Mouse (Mus musculus): ENCODE results near the gene Rbfox1. TPM values are rescaled to one million over a fixed set of nuclear protein-coding genes. Genes with fewer than 3 reads are reported as not detected.

Rbfox1 gene
- polyA plus RNA-seq, 1 experiment: not detected

GRCm38 (mm10) chr16:6397635-6398034, 512.5 kb downstream of the Rbfox1 start:
- TF ChIP-seq POLR2A (IDR thresholded peaks at IDR 0.05; ENCODE audit: borderline replicate concordance, control insufficient read depth, low read depth, low read length) (no peak), CTCF (IDR thresholded peaks at IDR 0.05; ENCODE audit: control insufficient read depth, insufficient read depth, low read length) (no peak)

GRCm38 (mm10) chr16:6402816-6403215, 517.7 kb downstream of the Rbfox1 start:
- H3K4me3 ChIP-seq (replicated peaks; ENCODE audit: control insufficient read depth, low read depth, low read length): no peak overlapping the region
- TF ChIP-seq POLR2A (IDR thresholded peaks at IDR 0.05; ENCODE audit: borderline replicate concordance, control insufficient read depth, low read depth, low read length): no peak
- no peak for TF ChIP-seq CTCF (IDR thresholded peaks at IDR 0.05; ENCODE audit: control insufficient read depth, insufficient read depth, low read length)
- 73% methylated on average over 3 of the region's 3 CpGs for WGBS
- no peaks in the 10 kb centered on the region; the same call in 1 of the 2 replicates for H3K4me1 ChIP-seq (ENCODE audit: control insufficient read depth, insufficient read depth, low read length)
- no peak overlapping the region for H3K27ac ChIP-seq (ENCODE audit: control insufficient read depth, insufficient read depth, low read depth, low read length, poor library complexity)

More at GRCm38 (mm10) chr16:6397635-6398034, 512.5 kb downstream of the Rbfox1 start:
- no peak overlapping the region for H3K4me3 ChIP-seq (replicated peaks; ENCODE audit: control insufficient read depth, low read depth, low read length)
- H3K27ac ChIP-seq (ENCODE audit: control insufficient read depth, insufficient read depth, low read depth, low read length, poor library complexity): no peak overlapping the region
- no peaks in the 10 kb centered on the region for H3K4me1 ChIP-seq (ENCODE audit: control insufficient read depth, insufficient read depth, low read length)
- 76% methylated on average over 2 of the region's 2 CpGs for WGBS

- no peak overlapping the region for H3K27ac ChIP-seq (ENCODE audit: control insufficient read depth, insufficient read depth, low read depth, low read length, poor library complexity)
- TF ChIP-seq POLR2A (IDR thresholded peaks at IDR 0.05; ENCODE audit: borderline replicate concordance, control insufficient read depth, low read depth, low read length): no peak
- no peak for TF ChIP-seq CTCF (IDR thresholded peaks at IDR 0.05; ENCODE audit: control insufficient read depth, insufficient read depth, low read length)
- H3K4me1 ChIP-seq (ENCODE audit: control insufficient read depth, insufficient read depth, low read length): no peaks in the 10 kb centered on the region
- 53% methylated on average over 2 of the region's 2 CpGs for WGBS
- no peak overlapping the region for H3K4me3 ChIP-seq (replicated peaks; ENCODE audit: control insufficient read depth, low read depth, low read length)
Measured at GRCm38 (mm10) chr16:6414846-6415245, 529.7 kb downstream of the Rbfox1 start.

- TF ChIP-seq POLR2A (IDR thresholded peaks at IDR 0.05; ENCODE audit: borderline replicate concordance, control insufficient read depth, low read depth, low read length) (no peak), CTCF (IDR thresholded peaks at IDR 0.05; ENCODE audit: control insufficient read depth, insufficient read depth, low read length) (no peak)
- no peaks in the 10 kb centered on the region for H3K4me1 ChIP-seq (ENCODE audit: control insufficient read depth, insufficient read depth, low read length)
- 66% methylated on average over 3 of the region's 3 CpGs for WGBS
Measured at GRCm38 (mm10) chr16:6421623-6422145, 536.5 kb downstream of the Rbfox1 start.

GRCm38 (mm10) chr16:6423878-6424409, 538.8 kb downstream of the Rbfox1 start:
- H3K4me3 ChIP-seq (replicated peaks; ENCODE audit: control insufficient read depth, low read depth, low read length): no peak overlapping the region
- no peak for TF ChIP-seq CTCF (IDR thresholded peaks at IDR 0.05; ENCODE audit: control insufficient read depth, insufficient read depth, low read length)
- TF ChIP-seq POLR2A (IDR thresholded peaks at IDR 0.05; ENCODE audit: borderline replicate concordance, control insufficient read depth, low read depth, low read length): no peak
- no peaks in the 10 kb centered on the region for H3K4me1 ChIP-seq (ENCODE audit: control insufficient read depth, insufficient read depth, low read length)
- no peak overlapping the region for H3K27ac ChIP-seq (ENCODE audit: control insufficient read depth, insufficient read depth, low read depth, low read length, poor library complexity)
- 79% methylated on average over 4 of the region's 4 CpGs for WGBS

More at GRCm38 (mm10) chr16:6421623-6422145, 536.5 kb downstream of the Rbfox1 start:
- Histone ChIP-seq H3K4me3 (replicated peaks; ENCODE audit: control insufficient read depth, low read depth, low read length) (no peak overlapping the region), H3K27ac (ENCODE audit: control insufficient read depth, insufficient read depth, low read depth, low read length, poor library complexity) (no peak overlapping the region)

- TF ChIP-seq CTCF (IDR thresholded peaks at IDR 0.05; ENCODE audit: control insufficient read depth, insufficient read depth, low read length): no peak
- no peak for TF ChIP-seq POLR2A (IDR thresholded peaks at IDR 0.05; ENCODE audit: borderline replicate concordance, control insufficient read depth, low read depth, low read length)
- WGBS: 68% methylated on average over 2 of the region's 2 CpGs
- H3K4me3 ChIP-seq (replicated peaks; ENCODE audit: control insufficient read depth, low read depth, low read length): no peak overlapping the region
Measured at GRCm38 (mm10) chr16:6424738-6425137, 539.6 kb downstream of the Rbfox1 start.

GRCm38 (mm10) chr16:6427292-6428281, 542.4 kb downstream of the Rbfox1 start:
- 80% methylated on average over 12 of the region's 12 CpGs for WGBS
- Histone ChIP-seq H3K4me1 (ENCODE audit: control insufficient read depth, insufficient read depth, low read length) (no peaks in the 10 kb centered on the region), H3K27ac (ENCODE audit: control insufficient read depth, insufficient read depth, low read depth, low read length, poor library complexity) (no peak overlapping the region), H3K4me3 (replicated peaks; ENCODE audit: control insufficient read depth, low read depth, low read length) (no peak overlapping the region)
- TF ChIP-seq POLR2A (IDR thresholded peaks at IDR 0.05; ENCODE audit: borderline replicate concordance, control insufficient read depth, low read depth, low read length) (no peak), CTCF (IDR thresholded peaks at IDR 0.05; ENCODE audit: control insufficient read depth, insufficient read depth, low read length) (no peak)

More at GRCm38 (mm10) chr16:6424738-6425137, 539.6 kb downstream of the Rbfox1 start:
- H3K4me1 ChIP-seq (ENCODE audit: control insufficient read depth, insufficient read depth, low read length): no peaks in the 10 kb centered on the region
- no peak overlapping the region for H3K27ac ChIP-seq (ENCODE audit: control insufficient read depth, insufficient read depth, low read depth, low read length, poor library complexity)

- Histone ChIP-seq H3K27ac (ENCODE audit: control insufficient read depth, insufficient read depth, low read depth, low read length, poor library complexity) (no peak overlapping the region), H3K4me1 (ENCODE audit: control insufficient read depth, insufficient read depth, low read length) (no peaks in the 10 kb centered on the region), H3K4me3 (replicated peaks; ENCODE audit: control insufficient read depth, low read depth, low read length) (no peak overlapping the region)
- no peak for TF ChIP-seq CTCF (IDR thresholded peaks at IDR 0.05; ENCODE audit: control insufficient read depth, insufficient read depth, low read length)
- TF ChIP-seq POLR2A (IDR thresholded peaks at IDR 0.05; ENCODE audit: borderline replicate concordance, control insufficient read depth, low read depth, low read length): no peak
- WGBS: 70% methylated on average over 2 of the region's 2 CpGs
Measured at GRCm38 (mm10) chr16:6430981-6431380, 545.8 kb downstream of the Rbfox1 start.

All from bone marrow, adult 2 months (tissue).